Mouse (Mus musculus) erythroblast, embryonic 14.5 days (primary cell): Measurements from ENCODE around the gene Mllt10.

Experiments
- GATA1 ChIP-seq: IDR thresholded peaks from 2 replicates; pipeline ENCODE4 v1.6.1; 2012; ENCODE audit warnings: low read length, inconsistent platforms, mixed read lengths
- TAL1 ChIP-seq: IDR thresholded peaks from 3 replicates; pipeline ENCODE4 v1.6.1; 2012; ENCODE audit warnings: low read length, inconsistent platforms, mixed read lengths

DNA sequence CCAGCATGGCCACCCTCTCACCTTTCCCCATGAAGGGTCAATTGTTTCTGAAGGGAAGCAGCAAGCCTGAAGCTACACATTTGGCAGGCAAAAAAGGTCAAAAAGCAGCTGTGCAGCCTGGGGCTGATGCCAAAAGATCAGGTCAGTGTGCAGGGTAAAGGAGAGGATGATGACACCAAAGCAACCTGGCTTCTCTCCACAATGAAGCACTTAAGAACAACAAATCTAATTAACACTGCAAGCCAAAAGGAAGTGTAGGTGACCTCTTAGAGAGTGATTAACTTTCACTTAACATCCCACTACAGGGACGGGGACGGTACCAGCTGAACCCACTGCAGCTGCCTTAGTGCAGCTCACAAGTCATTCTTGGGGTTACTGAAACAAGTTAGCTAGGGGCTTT, 174.2 kb downstream of the Mllt10 start:
- TF ChIP-seq GATA1 (no peak), TAL1 (no peak)
